Comparison of ENCODE assay signal across 25 mouse cellular contexts in the genomic region with DNA sequence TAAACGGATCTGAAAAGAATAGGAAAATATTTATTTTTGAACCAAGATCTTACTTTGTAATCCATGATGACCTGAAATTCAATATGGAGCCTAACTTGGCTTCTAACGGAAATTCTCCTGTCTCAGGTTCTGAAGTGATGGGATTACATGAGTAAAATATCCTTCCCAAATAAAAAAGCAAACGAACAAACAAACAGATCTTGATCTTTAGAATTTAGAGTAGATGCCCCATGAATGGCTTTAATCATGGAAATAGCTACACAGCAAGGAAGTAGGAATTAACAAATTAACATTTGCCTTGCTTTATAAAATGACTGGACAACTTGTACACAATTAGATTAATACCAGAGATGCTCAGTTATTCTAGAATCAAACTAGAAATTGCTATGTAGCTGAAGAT.
DNase-seq lines count a peak whose midpoint lies in the region; ATAC-seq and TF ChIP-seq lines count a peak whose summit lies in the region.
"Had no signal": no experiment of that assay in that cellular context is flagged by ENCODE, and none has a peak within 500 bp of the region (broad histone marks: within the 10 kb centered on the region; RNA-seq: fewer than 3 reads in every experiment).

No protein-coding gene starts in this region.

- no peaks in the 10 kb centered on the region for H3K36me3 ChIP-seq in forebrain, embryonic 13.5 days (ENCODE audit: poor library complexity, severe bottlenecking)
- no peaks in the 10 kb centered on the region for H3K36me3 ChIP-seq in forebrain, embryonic 12.5 days (replicated peaks)
- no peaks in the 10 kb centered on the region for H3K36me3 ChIP-seq in midbrain, embryonic 11.5 days (ENCODE audit: control insufficient read depth, insufficient read depth, low read length)
- H3K36me3 ChIP-seq in midbrain, postnatal 0 days (ENCODE audit: insufficient read depth, low read length) = no peaks in the 10 kb centered on the region
- no peaks in the 10 kb centered on the region for H3K36me3 ChIP-seq in hindbrain, postnatal 0 days (ENCODE audit: insufficient read depth, low read length)
- H3K36me3 ChIP-seq: limb, embryonic 15.5 days; neural tube, embryonic 12.5 days; stomach, embryonic 15.5 days had no signal

- H3K27ac ChIP-seq in forebrain, embryonic 13.5 days = peak overlapping the region; percentile 68
- no peak overlapping the region for H3K27ac ChIP-seq in forebrain, embryonic 12.5 days
- no peak overlapping the region for H3K27ac ChIP-seq in midbrain, embryonic 11.5 days (ENCODE audit: low read depth, low read length)
- no peak overlapping the region; the same call in 1 of the 2 replicates for H3K27ac ChIP-seq in midbrain, postnatal 0 days (ENCODE audit: low read depth, low read length)
- peak overlapping the region; percentile 1; the same call in 1 of the 2 replicates for H3K27ac ChIP-seq in hindbrain, postnatal 0 days
- H3K27ac ChIP-seq: left cerebral cortex, adult 2 months; limb, embryonic 15.5 days; liver, embryonic 14.5 days; neural tube, embryonic 12.5 days; stomach, embryonic 15.5 days had no signal

- no peaks in the 10 kb centered on the region for H3K27me3 ChIP-seq in forebrain, embryonic 13.5 days
- H3K27me3 ChIP-seq in forebrain, embryonic 12.5 days = no peaks in the 10 kb centered on the region
- no peaks in the 10 kb centered on the region for H3K27me3 ChIP-seq in midbrain, embryonic 11.5 days (ENCODE audit: control insufficient read depth, insufficient read depth, low read length)
- H3K27me3 ChIP-seq in midbrain, postnatal 0 days (ENCODE audit: insufficient read depth, low read length) = no peaks in the 10 kb centered on the region
- no peaks in the 10 kb centered on the region for H3K27me3 ChIP-seq in hindbrain, postnatal 0 days (ENCODE audit: insufficient read depth, low read length)
- H3K27me3 ChIP-seq: neural tube, embryonic 12.5 days had no signal

- 69% methylated on average over 3 of the region's 3 CpGs for WGBS in forebrain, embryonic 13.5 days
- WGBS in forebrain, embryonic 12.5 days = 75% methylated on average over 3 of the region's 3 CpGs
- WGBS in midbrain, embryonic 11.5 days = 81% methylated on average over 3 of the region's 3 CpGs
- WGBS in midbrain, postnatal 0 days = 63% methylated on average over 3 of the region's 3 CpGs
- 69% methylated on average over 3 of the region's 3 CpGs for WGBS in hindbrain, postnatal 0 days

- H3K9ac ChIP-seq in forebrain, embryonic 13.5 days = no peak overlapping the region
- H3K9ac ChIP-seq in forebrain, embryonic 12.5 days = no peak overlapping the region
- no peak overlapping the region for H3K9ac ChIP-seq in midbrain, embryonic 11.5 days (ENCODE audit: low read length)
- H3K9ac ChIP-seq in midbrain, postnatal 0 days (replicated peaks; ENCODE audit: low read length, poor library complexity, severe bottlenecking) = no peak overlapping the region
- H3K9ac ChIP-seq in hindbrain, postnatal 0 days (replicated peaks; ENCODE audit: low read length) = no peak overlapping the region
- H3K9ac ChIP-seq: limb, embryonic 15.5 days; liver, embryonic 14.5 days; lung, embryonic 14.5 days; neural tube, embryonic 12.5 days; stomach, embryonic 15.5 days had no signal

- H3K4me1 ChIP-seq in forebrain, embryonic 13.5 days = peaks cover 37% of the 10 kb centered on the region
- H3K4me1 ChIP-seq in forebrain, embryonic 12.5 days = peaks cover 22% of the 10 kb centered on the region
- peaks cover 8% of the 10 kb centered on the region; the same call in 1 of the 2 replicates for H3K4me1 ChIP-seq in midbrain, embryonic 11.5 days (ENCODE audit: control insufficient read depth, insufficient read depth, low read length)
- 0 out of 2 replicates have a peak, but pooled peaks cover 7% of the 10 kb centered on the region for H3K4me1 ChIP-seq in midbrain, postnatal 0 days (ENCODE audit: insufficient read depth, low read length)
- 0 out of 2 replicates have a peak, but pooled peaks cover 6% of the 10 kb centered on the region for H3K4me1 ChIP-seq in hindbrain, postnatal 0 days (ENCODE audit: insufficient read depth, low read length)
- H3K4me1 ChIP-seq: stomach, embryonic 15.5 days had no signal

- no peak for ATAC-seq in forebrain, embryonic 13.5 days
- ATAC-seq in forebrain, embryonic 12.5 days (ENCODE audit: low FRiP score) = no peak
- ATAC-seq in midbrain, embryonic 11.5 days (ENCODE audit: low FRiP score) = no peak
- no peak for ATAC-seq in midbrain, postnatal 0 days (ENCODE audit: low FRiP score)
- no peak for ATAC-seq in hindbrain, postnatal 0 days
- ATAC-seq: activated CD4-positive, CD25-positive, alpha-beta regulatory T cell, adult 4 months; intestine, embryonic 16.5 days had no signal

- DNase-seq in midbrain, embryonic 11.5 days (ENCODE audit: low spot score, missing footprints) = peak; percentile 84
- no peak for DNase-seq in midbrain, postnatal 0 days (ENCODE audit: low spot score)
- DNase-seq in hindbrain, postnatal 0 days (ENCODE audit: low spot score) = no peak
- DNase-seq in right cerebral cortex, adult 18-20 months = no peak
- no peak for DNase-seq in kidney, postnatal 10 days
- DNase-seq: adrenal gland, postnatal 10 days; cerebellum, adult 2 months; cerebellum, postnatal 25 days; embryo, embryonic 11 days; kidney, postnatal 36 days; left cerebral cortex, postnatal 4 days; lung, embryonic 14.5 days; lung, postnatal 36 days; thymus, postnatal 36 days had no signal

- TF ChIP-seq CTCF in midbrain, postnatal 0 days (IDR thresholded peaks at IDR 0.05) = no peak
- TF ChIP-seq CTCF in hindbrain, postnatal 0 days (IDR thresholded peaks at IDR 0.05; ENCODE audit: low read depth) = no peak

- no peak overlapping the region for H3K4me3 ChIP-seq in forebrain, embryonic 13.5 days
- H3K4me3 ChIP-seq in forebrain, embryonic 12.5 days (replicated peaks) = no peak overlapping the region
- H3K4me3 ChIP-seq in midbrain, embryonic 11.5 days (ENCODE audit: low read depth, low read length) = no peak overlapping the region
- H3K4me3 ChIP-seq in midbrain, postnatal 0 days (ENCODE audit: low read depth, low read length) = no peak overlapping the region
- H3K4me3 ChIP-seq in hindbrain, postnatal 0 days (ENCODE audit: low read length) = no peak overlapping the region
- H3K4me3 ChIP-seq: left cerebral cortex, adult 2 months; limb, embryonic 15.5 days; megakaryocyte, embryonic 14.5 days; neural tube, embryonic 12.5 days; stomach, embryonic 15.5 days had no signal

- no peak overlapping the region for H3K4me2 ChIP-seq in forebrain, embryonic 13.5 days
- H3K4me2 ChIP-seq in forebrain, embryonic 12.5 days = no peak overlapping the region
- H3K4me2 ChIP-seq in midbrain, embryonic 11.5 days = no peak overlapping the region
- H3K4me2 ChIP-seq in midbrain, postnatal 0 days (ENCODE audit: low read depth, low read length, poor library complexity, severe bottlenecking) = no peak overlapping the region
- no peak overlapping the region for H3K4me2 ChIP-seq in hindbrain, postnatal 0 days (ENCODE audit: low read depth, low read length)
- H3K4me2 ChIP-seq: heart, embryonic 11.5 days; limb, embryonic 15.5 days; lung, embryonic 14.5 days; neural tube, embryonic 12.5 days; stomach, embryonic 15.5 days had no signal

- H3K9me3 ChIP-seq in forebrain, embryonic 13.5 days (replicated peaks) = no peaks in the 10 kb centered on the region
- H3K9me3 ChIP-seq in forebrain, embryonic 12.5 days = no peaks in the 10 kb centered on the region
- H3K9me3 ChIP-seq in midbrain, embryonic 11.5 days (ENCODE audit: control insufficient read depth, low read length) = no peaks in the 10 kb centered on the region
- H3K9me3 ChIP-seq in midbrain, postnatal 0 days (ENCODE audit: low read length) = no peaks in the 10 kb centered on the region
- no peaks in the 10 kb centered on the region for H3K9me3 ChIP-seq in hindbrain, postnatal 0 days (ENCODE audit: low read length)
- H3K9me3 ChIP-seq: limb, embryonic 15.5 days; megakaryocyte, embryonic 14.5 days; neural tube, embryonic 12.5 days; stomach, embryonic 15.5 days had no signal

Comparison
In these comparisons a context has a peak if more than half of its experiments do, and no peak if none do; other contexts are left out.
1. H3K27ac ChIP-seq: peak in forebrain, embryonic 13.5 days (single experiment) and hindbrain, postnatal 0 days (single experiment); none in forebrain, embryonic 12.5 days (single experiment), midbrain, embryonic 11.5 days (single experiment) and midbrain, postnatal 0 days (single experiment).